Mouse (Mus musculus) heart, adult 2 months (tissue): ENCODE data around the gene Ppa1. TPM values are rescaled to one million over a fixed set of nuclear protein-coding genes. Genes with fewer than 3 reads are reported as not detected.

Source experiments
- DNase-seq, 2 experiments: peaks; one replicate each; pipeline ENCODE4 v3.0.0; 2021
- H3K27ac ChIP-seq: fragments of 200-600 bp; 2 replicates; pipeline ENCODE4 v1.8.1; 2022
- H3K27me3 ChIP-seq: fragments of 200-500 bp; 2 replicates; pipeline ENCODE4 v1.6.1; 2012; ENCODE audit warnings: mild to moderate bottlenecking, low read length, inconsistent platforms, mixed read lengths; ENCODE audit not compliant: control insufficient read depth, insufficient read depth
- H3K36me3 ChIP-seq: fragments of 200-500 bp; 2 replicates; pipeline ENCODE4 v1.6.1; 2012; ENCODE audit warnings: low read length, inconsistent platforms; ENCODE audit not compliant: control insufficient read depth, insufficient read depth
- H3K4me1 ChIP-seq: fragments of 200-500 bp; 2 replicates; pipeline ENCODE4 v1.6.1; 2011; ENCODE audit warnings: low read length; ENCODE audit not compliant: control insufficient read depth, insufficient read depth
- H3K4me3 ChIP-seq: fragments of 200-600 bp; 2 replicates; pipeline ENCODE4 v1.8.1; 2022
- H3K79me2 ChIP-seq: fragments of 200-500 bp; replicated peaks from 2 replicates; pipeline ENCODE4 v1.6.1; 2012; ENCODE audit warnings: mild to moderate bottlenecking, inconsistent platforms, low read length, moderate library complexity, mixed read lengths; ENCODE audit not compliant: control insufficient read depth, insufficient read depth
- H3K9ac ChIP-seq: fragments of 200-500 bp; 2 replicates; pipeline ENCODE4 v1.6.1; 2012; ENCODE audit warnings: low read depth, mild to moderate bottlenecking, control low read depth, inconsistent platforms, low read length, mixed read lengths
- CTCF ChIP-seq: fragments of 200-600 bp; IDR thresholded peaks from 2 replicates; pipeline ENCODE4 v1.8.1; 2022; ENCODE audit warnings: antibody characterized with exemption, mild to moderate bottlenecking, moderate library complexity
- EP300 ChIP-seq: fragments of 200-500 bp; IDR thresholded peaks from 2 replicates; pipeline ENCODE4 v1.6.1; 2011; ENCODE audit warnings: low read depth, low read length, control low read depth; ENCODE audit not compliant: insufficient read depth
- POLR2A ChIP-seq: fragments of 200-500 bp; IDR thresholded peaks from 2 replicates; pipeline ENCODE4 v1.6.1; 2011; ENCODE audit warnings: mild to moderate bottlenecking, low read depth, low read length, control low read depth; ENCODE audit not compliant: insufficient read depth
- WGBS: fragments of 180-500 bp; shearing (Covaris S2); methylation state at CpG from one replicate; pipeline ENCODE4 v1.1.7; 2018; 5-methylcytosine and 5-hydroxymethylcytosine counted together
- intact Hi-C: fragments of 180-260 bp; cut with DNase I; formaldehyde crosslinking; loops from one replicate; pipeline ENCODE4 v1.15.1; 2025
- polyA plus RNA-seq: library from polyadenylated mRNA; depleted of rRNA; stranded (reverse); fragments of >200 nt; gene quantifications from 2 replicates; pipeline ENCODE4 v1.2.3, GENCODE M21; 2012
- total RNA-seq, 2 experiments: library from RNA; stranded (reverse); gene quantifications; 2 replicates each; pipeline ENCODE4 v1.2.3; 2021

Gene Ppa1
- total and polyA plus RNA-seq, 3 experiments, result 33.9 to 66.8 (median 66.3) TPM

DNA sequence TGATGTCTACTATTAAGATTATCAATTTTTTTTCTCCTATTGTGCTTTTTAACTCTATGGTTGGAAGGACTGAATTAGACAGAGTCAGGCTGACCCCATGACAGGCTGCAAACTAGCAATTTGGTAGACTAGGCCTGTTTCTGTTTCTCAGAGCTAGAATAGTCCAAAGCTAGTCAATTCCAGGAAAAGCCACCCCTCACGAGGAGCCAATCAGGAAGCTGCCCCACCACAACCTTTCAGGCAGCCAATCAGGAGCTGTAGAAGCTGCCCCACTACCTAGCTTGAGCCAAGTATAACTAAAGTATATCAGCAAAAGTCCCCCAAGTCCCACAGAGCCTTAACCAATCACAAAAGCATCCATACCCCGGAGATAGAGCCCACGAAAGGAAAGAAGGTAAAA lies 27.6 kb downstream of the Ppa1 start:
- H3K4me1 ChIP-seq, result peaks cover 3% of the 10 kb centered on the region
- DNase-seq, result no peak
- intact Hi-C loops, result no loop called here
- TF ChIP-seq EP300 (no peak), CTCF (no peak), POLR2A (no peak)
- H3K27ac ChIP-seq, result no peak overlapping the region
- WGBS, result 62% methylated on average over 3 of the region's 3 CpGs
- H3K36me3 ChIP-seq, result no peaks in the 10 kb centered on the region
- peaks cover 2% of the 10 kb centered on the region; the same call in 1 of the 2 replicates for H3K79me2 ChIP-seq
- H3K27me3 ChIP-seq, result no peaks in the 10 kb centered on the region
- no peak overlapping the region for H3K4me3 ChIP-seq
- H3K9ac ChIP-seq, result no peak overlapping the region

DNA sequence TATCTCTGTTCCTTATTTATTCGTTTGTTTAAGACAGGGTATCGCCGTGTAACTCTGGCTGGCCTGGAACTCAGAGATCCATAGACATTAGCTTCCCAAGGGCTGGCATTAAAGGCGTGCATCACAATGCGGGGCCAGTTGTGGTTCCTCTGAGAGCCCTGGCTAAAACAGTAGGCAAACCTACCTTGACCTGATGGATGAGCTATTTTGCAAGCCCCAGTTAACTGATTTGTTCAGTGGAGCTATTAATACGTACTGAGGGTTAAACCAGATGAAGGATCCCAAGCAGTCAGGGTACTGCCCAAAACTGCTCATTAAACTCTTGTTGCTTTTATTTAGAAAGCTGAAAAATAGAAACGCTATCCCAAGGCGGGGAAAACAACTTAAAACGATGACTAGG lies 31.2 kb downstream of the Ppa1 start:
- DNase-seq, result no peak
- peaks cover 4% of the 10 kb centered on the region for H3K79me2 ChIP-seq
- WGBS, result 37% methylated on average over 9 of the region's 9 CpGs

DNA sequence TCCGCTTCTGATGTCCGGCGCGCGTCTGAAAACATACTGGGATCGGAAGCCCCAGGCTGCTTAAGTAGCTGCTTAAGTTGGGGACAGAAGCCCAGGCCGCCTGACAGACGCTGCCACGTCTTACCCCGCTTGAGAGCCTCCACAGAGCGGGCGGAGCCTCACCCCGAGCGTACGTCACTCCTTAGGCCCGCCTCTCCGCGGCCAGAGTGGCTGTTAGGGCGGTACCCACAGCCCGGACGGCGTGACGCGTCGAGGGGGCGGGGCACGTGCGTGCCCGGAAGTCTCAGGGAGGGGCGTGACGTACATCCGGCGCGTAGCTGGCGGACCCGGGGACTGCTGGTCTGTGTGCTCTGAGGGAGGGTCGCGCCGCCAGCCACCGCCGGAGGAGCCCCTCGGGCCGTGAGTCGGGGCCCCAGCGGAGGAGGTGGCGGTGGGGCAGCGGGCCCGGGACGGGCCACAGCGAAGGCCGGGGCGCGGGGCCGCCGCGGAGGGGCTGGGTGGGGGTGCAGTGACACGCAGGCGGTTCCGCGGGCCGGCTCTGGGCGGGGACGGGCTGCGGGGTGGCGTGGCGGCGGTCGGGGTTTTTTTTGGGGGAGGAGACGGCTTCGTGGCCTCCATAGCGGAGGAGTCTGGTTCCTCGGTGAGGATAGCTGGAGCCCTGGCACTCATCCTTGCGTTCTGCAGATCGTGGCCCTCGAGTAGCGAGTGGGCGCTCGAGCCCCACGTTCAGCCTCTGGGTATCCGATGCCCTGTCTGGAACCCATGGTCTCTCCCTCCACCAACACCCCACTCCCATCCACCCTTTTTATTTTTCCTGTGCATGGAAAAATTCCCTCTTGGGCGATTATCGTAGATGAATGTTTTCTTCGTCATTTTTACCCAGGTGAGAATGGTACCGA lies 31.9 kb downstream of the Ppa1 start, which contains the start of gene Sar1a:
Gene Sar1a, plus strand, starts transcription at position 285 of the 899 bp plus-strand sequence.
- Histone ChIP-seq H3K27me3 (no peaks in the 10 kb centered on the region), H3K4me1 (peaks cover 7% of the 10 kb centered on the region), H3K27ac (peak within 1 kb of the TSS; percentile 85), H3K4me3 (peak within 1 kb of the TSS; percentile 86), H3K36me3 (peaks cover 6% of the 10 kb centered on the region; the same call in 1 of the 2 replicates), H3K9ac (peak within 1 kb of the TSS; percentile 92), H3K79me2 (peaks cover 6% of the 10 kb centered on the region)
- peak; percentile 99 for DNase-seq
- under 1% methylated on average over 60 of the region's 84 CpGs for WGBS
- TF ChIP-seq CTCF, result no peak
- peak; percentile 97 for TF ChIP-seq POLR2A
- TF ChIP-seq EP300, result peak; percentile 73; the same call in 1 of the 2 replicates
- intact Hi-C loops, result loop anchor here (1.0 kb wide), 1 partner anchor 35 kb away; the partner anchor contains the start of gene Aifm2

More for the DNA sequence above, 31.2 kb downstream of the Ppa1 start:
- no peaks in the 10 kb centered on the region for H3K27me3 ChIP-seq
- H3K27ac ChIP-seq, result peak overlapping the region; percentile 85
- TF ChIP-seq POLR2A, result no peak
- TF ChIP-seq CTCF, result no peak
- TF ChIP-seq EP300, result no peak
- H3K4me1 ChIP-seq, result peaks cover 7% of the 10 kb centered on the region
- intact Hi-C loops, result no loop called here
- H3K9ac ChIP-seq, result peak overlapping the region; percentile 80
- peaks cover 3% of the 10 kb centered on the region; the same call in 1 of the 2 replicates for H3K36me3 ChIP-seq
- H3K4me3 ChIP-seq, result peak overlapping the region; percentile 86

DNA sequence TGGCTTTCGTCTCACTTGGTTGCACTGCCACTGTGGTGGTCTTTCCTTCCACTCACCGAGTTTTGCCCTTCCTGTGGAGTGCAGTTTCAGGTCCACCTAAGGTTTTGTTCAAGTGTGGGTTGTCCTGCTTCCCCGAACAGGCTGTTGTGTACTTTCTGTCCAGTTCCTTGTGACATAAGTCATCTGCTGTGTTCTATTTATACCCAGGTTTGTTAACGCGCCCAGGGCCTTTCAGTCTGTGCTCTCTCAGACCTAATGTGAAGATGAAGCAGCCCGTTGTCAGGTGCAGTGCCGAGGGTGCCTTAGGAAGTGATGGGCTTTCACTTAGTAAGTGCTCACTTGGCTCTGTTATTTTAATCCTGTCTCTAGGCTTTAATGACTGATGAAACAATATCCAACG lies 41.1 kb downstream of the Ppa1 start:
- H3K36me3 ChIP-seq, result peaks cover 6% of the 10 kb centered on the region
- H3K27ac ChIP-seq, result peak overlapping the region; percentile 83
- intact Hi-C loops, result no loop called here
- H3K4me3 ChIP-seq, result peak overlapping the region; percentile 7; the same call in 1 of the 2 replicates
- no peaks in the 10 kb centered on the region for H3K27me3 ChIP-seq
- peak overlapping the region; percentile 26; the same call in 1 of the 2 replicates for H3K9ac ChIP-seq
- 56% methylated on average over 8 of the region's 8 CpGs for WGBS
- no peaks in the 10 kb centered on the region for H3K4me1 ChIP-seq
- DNase-seq, result peak; percentile 36 to 44
- TF ChIP-seq EP300 (peak; percentile 84), CTCF (no peak), POLR2A (peak; percentile 71)
- 0 out of 2 replicates have a peak, but pooled peaks cover 1% of the 10 kb centered on the region for H3K79me2 ChIP-seq

DNA sequence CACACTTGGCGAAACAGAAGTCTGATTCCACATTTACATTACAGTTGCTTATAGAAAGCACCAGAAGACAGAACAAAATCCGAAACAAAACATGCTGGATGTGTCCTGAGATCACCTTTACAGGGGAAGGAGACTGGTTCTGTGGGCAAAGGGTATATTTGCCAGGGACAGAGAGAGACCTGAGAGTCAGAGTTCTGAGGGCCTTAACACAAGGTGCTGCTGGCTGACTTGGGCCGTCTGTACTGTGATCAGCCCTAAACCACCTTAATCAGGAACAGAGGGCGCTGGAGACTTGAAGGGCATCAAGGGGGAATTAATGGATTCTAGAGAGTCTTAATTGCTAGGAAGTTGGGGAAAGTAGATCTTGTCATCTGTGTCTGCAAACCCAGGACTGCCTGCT lies 45.2 kb downstream of the Ppa1 start:
- H3K4me3 ChIP-seq, result no peak overlapping the region
- peaks cover 6% of the 10 kb centered on the region for H3K79me2 ChIP-seq
- H3K4me1 ChIP-seq, result peaks cover 5% of the 10 kb centered on the region
- TF ChIP-seq CTCF (no peak), POLR2A (no peak)
- intact Hi-C loops, result loop anchor here (1.0 kb wide), 1 partner anchor 12 kb away; no protein-coding TSS in a partner anchor
- no peak overlapping the region for H3K27ac ChIP-seq
- WGBS, result 84% methylated on average over 4 of the region's 4 CpGs
- no peaks in the 10 kb centered on the region for H3K27me3 ChIP-seq
- H3K9ac ChIP-seq, result no peak overlapping the region
- peaks cover 3% of the 10 kb centered on the region for H3K36me3 ChIP-seq
- peak in 1 of 2 experiments; percentile 11 for DNase-seq
